Mouse (Mus musculus) cerebellum, adult 2 months (tissue): ENCODE measurements around the gene Tmem183a.

Source experiments
- CTCF ChIP-seq: fragments of 200-500 bp; IDR thresholded peaks from 2 replicates; pipeline ENCODE4 v1.5.1; 2011; ENCODE audit warnings: low read depth, mild to moderate bottlenecking, control low read depth, low read length, moderate library complexity, borderline replicate concordance; ENCODE audit not compliant: insufficient read depth
- POLR2A ChIP-seq: fragments of 200-500 bp; IDR thresholded peaks from 2 replicates; pipeline ENCODE4 v1.6.1; 2011; ENCODE audit warnings: low read length, control low read depth, borderline replicate concordance; ENCODE audit not compliant: insufficient read depth

- TF ChIP-seq CTCF (peak; percentile 6; the same call in 1 of the 2 replicates), POLR2A (peak; percentile 18; the same call in 1 of the 2 replicates)
These were observed 64.5 kb downstream of the Tmem183a start for GRCm38 (mm10) chr1:134297265-134297664.
